Mouse (Mus musculus) stomach, postnatal 0 days (tissue): Measurements from ENCODE around the gene Cd244a.

Source experiments
- CTCF ChIP-seq: IDR thresholded peaks from 2 replicates; pipeline ENCODE4 v1.5.1; 2016; ENCODE audit warnings: antibody characterized with exemption, low read depth, mild to moderate bottlenecking, moderate library complexity
- EP300 ChIP-seq: optimal IDR thresholded peaks from 2 replicates; pipeline ENCODE3; 2016; ENCODE audit warnings: antibody characterized with exemption

DNA sequence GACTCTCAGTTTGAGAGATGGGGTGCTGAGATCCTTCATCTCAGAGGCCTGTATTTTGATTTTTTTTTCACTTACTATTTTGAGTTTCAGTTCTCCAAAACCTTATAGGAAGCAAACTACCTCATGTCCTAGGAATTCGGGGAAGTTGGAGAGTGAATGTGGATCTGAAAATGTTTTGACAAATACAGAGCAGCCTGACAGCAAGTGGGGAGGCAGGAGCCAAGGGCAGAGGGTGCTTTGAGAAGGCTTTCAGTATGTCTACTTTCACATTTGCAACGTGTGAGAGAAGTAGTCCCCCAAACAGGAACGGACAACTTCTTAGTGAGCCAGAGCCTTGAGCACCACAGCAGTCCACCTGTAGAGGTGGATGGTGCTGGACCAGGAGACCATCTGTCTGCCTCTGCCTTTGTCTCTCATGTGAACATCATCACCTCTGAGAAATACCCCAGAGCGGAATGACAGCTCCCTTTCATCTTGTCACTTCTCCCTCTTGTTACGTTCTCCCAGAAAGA is 87.5 kb downstream of the Cd244a start:
- TF ChIP-seq CTCF (no peak), EP300 (no peak)
